Mouse (Mus musculus) ES-E14 (cell line): ENCODE measurements at regions not wholly inside any gene's neighbourhood (a gene's known extent, or its start where the extent isn't known, plus 50 kb on each side); places are given as distances from the start of the nearest gene placed in this dataset.

Experiments used
- CHD2 ChIP-seq: IDR thresholded peaks from 2 replicates; pipeline ENCODE4 v1.6.1; 2014; ENCODE audit warnings: mild to moderate bottlenecking, low read depth, low read length, inconsistent platforms
- HCFC1 ChIP-seq: IDR thresholded peaks from 2 replicates; pipeline ENCODE4 v1.6.1; 2012; ENCODE audit warnings: low read length, inconsistent platforms, borderline replicate concordance; ENCODE audit not compliant: insufficient read depth
- MAFK ChIP-seq: IDR thresholded peaks from 2 replicates; pipeline ENCODE4 v1.6.1; 2014; ENCODE audit warnings: mild to moderate bottlenecking, low read depth, low read length, inconsistent platforms; ENCODE audit not compliant: insufficient read depth
- ZNF384 ChIP-seq: IDR thresholded peaks from 2 replicates; pipeline ENCODE4 v1.6.1; 2012; ENCODE audit warnings: low read depth, low read length, inconsistent platforms

GRCm38 (mm10) chr1:33074551-33074950 is 527.5 kb upstream of the Gm5415 start:
- no peak for TF ChIP-seq ZNF384
- no peak for TF ChIP-seq MAFK
- no peak for TF ChIP-seq HCFC1
- no peak for TF ChIP-seq CHD2
